28 mouse cellular contexts compared by ENCODE assay signal in the genomic region with DNA sequence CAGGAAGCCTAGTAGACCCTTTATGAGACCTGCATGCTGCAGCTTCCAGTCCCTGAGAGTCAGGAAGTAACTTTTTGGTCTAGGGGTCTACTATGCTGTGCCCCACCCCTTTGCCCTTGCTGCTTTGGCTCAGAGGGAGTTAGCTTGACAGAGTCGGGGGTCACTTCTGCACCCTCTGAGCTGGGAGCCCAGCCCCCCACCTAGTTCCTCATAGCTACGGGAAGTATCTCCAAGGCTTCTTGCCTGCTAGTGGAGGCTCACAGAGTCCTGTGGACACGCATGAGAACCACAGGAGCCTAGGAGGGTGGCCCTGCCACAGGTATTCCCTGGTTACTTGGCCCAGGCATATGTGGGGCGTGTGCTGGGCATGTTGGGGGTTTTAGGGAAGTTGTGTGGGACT. TPM values are rescaled to one million over a fixed set of nuclear protein-coding genes. Genes with fewer than 3 reads are reported as not detected.
DNase-seq lines count a peak whose midpoint lies in the region; ATAC-seq and TF ChIP-seq lines count a peak whose summit lies in the region.
"Had no signal": no experiment of that assay in that cellular context is flagged by ENCODE, and none has a peak within 500 bp of the region (broad histone marks: within the 10 kb centered on the region; RNA-seq: fewer than 3 reads in every experiment).

No protein-coding gene starts in this region.

- TF ChIP-seq POLR2A in bone marrow macrophage, adult 2 months (IDR thresholded peaks at IDR 0.05; ENCODE audit: borderline replicate concordance, low read depth, low read length), result no peak

- TF ChIP-seq CTCF in bone marrow macrophage, adult 2 months (IDR thresholded peaks at IDR 0.05; ENCODE audit: low read depth, low read length), result no peak

- no peaks in the 10 kb centered on the region for H3K36me3 ChIP-seq in liver, embryonic 13.5 days
- no peaks in the 10 kb centered on the region for H3K36me3 ChIP-seq in liver, embryonic 12.5 days
- no peaks in the 10 kb centered on the region for H3K36me3 ChIP-seq in forebrain, embryonic 13.5 days (ENCODE audit: poor library complexity, severe bottlenecking)
- H3K36me3 ChIP-seq: embryonic facial prominence, embryonic 15.5 days; kidney, embryonic 15.5 days; midbrain, embryonic 13.5 days; neural tube, embryonic 12.5 days; stomach, embryonic 15.5 days had no signal

- no peaks in the 10 kb centered on the region for H3K9me3 ChIP-seq in liver, embryonic 13.5 days (replicated peaks)
- H3K9me3 ChIP-seq in liver, embryonic 12.5 days (replicated peaks), result no peaks in the 10 kb centered on the region
- H3K9me3 ChIP-seq in forebrain, embryonic 13.5 days (replicated peaks), result no peaks in the 10 kb centered on the region
- H3K9me3 ChIP-seq: embryonic facial prominence, embryonic 15.5 days; kidney, embryonic 15.5 days; midbrain, embryonic 13.5 days; neural tube, embryonic 12.5 days; stomach, embryonic 15.5 days had no signal

- H3K4me3 ChIP-seq in liver, embryonic 13.5 days (replicated peaks), result no peak overlapping the region
- no peak overlapping the region for H3K4me3 ChIP-seq in liver, embryonic 12.5 days
- H3K4me3 ChIP-seq in bone marrow macrophage, adult 2 months (ENCODE audit: insufficient read depth, low read length), result peak overlapping the region; percentile 68
- H3K4me3 ChIP-seq in forebrain, embryonic 13.5 days, result no peak overlapping the region
- H3K4me3 ChIP-seq: embryonic facial prominence, embryonic 15.5 days; kidney, embryonic 15.5 days; midbrain, embryonic 13.5 days; neural tube, embryonic 12.5 days; stomach, embryonic 15.5 days had no signal

- H3K4me2 ChIP-seq in liver, embryonic 13.5 days, result no peak overlapping the region
- no peak overlapping the region for H3K4me2 ChIP-seq in liver, embryonic 12.5 days
- no peak overlapping the region for H3K4me2 ChIP-seq in forebrain, embryonic 13.5 days
- H3K4me2 ChIP-seq: embryonic facial prominence, embryonic 15.5 days; kidney, embryonic 15.5 days; midbrain, embryonic 13.5 days; neural tube, embryonic 12.5 days; stomach, embryonic 15.5 days had no signal

- ATAC-seq in liver, embryonic 13.5 days (ENCODE audit: low read depth), result no peak
- ATAC-seq in liver, embryonic 12.5 days, result no peak
- peak; percentile 17; the same call in 1 of the 2 replicates for ATAC-seq in megakaryocyte, adult 5-6 weeks (ENCODE audit: poor library complexity, severe bottlenecking)
- no peak for ATAC-seq in forebrain, embryonic 13.5 days
- ATAC-seq: forebrain, postnatal 0 days; hindbrain, embryonic 16.5 days; midbrain, embryonic 13.5 days had no signal

- DNase-seq in liver, embryonic 13.5 days, result no peak
- DNase-seq in B cell, adult 2 months, result peak; percentile 63 to 67
- DNase-seq in heart, adult 11 months, result no peak
- no peak for DNase-seq in layer of hippocampus, postnatal 14 days (ENCODE audit: low spot score in 2 of 2)
- DNase-seq: cerebellum, adult 9-11 months; embryo, embryonic 11 days; forebrain, postnatal 0 days; heart, postnatal 36 days; layer of hippocampus, postnatal 36 days; lung, postnatal 10 days; right cerebral cortex, adult 18-20 months; thymus, postnatal 14 days had no signal

- no peaks in the 10 kb centered on the region for H3K27me3 ChIP-seq in liver, embryonic 13.5 days
- H3K27me3 ChIP-seq in liver, embryonic 12.5 days (replicated peaks), result no peaks in the 10 kb centered on the region
- H3K27me3 ChIP-seq in forebrain, embryonic 13.5 days, result no peaks in the 10 kb centered on the region
- H3K27me3 ChIP-seq: embryonic facial prominence, embryonic 15.5 days; kidney, embryonic 15.5 days; midbrain, embryonic 13.5 days; neural tube, embryonic 12.5 days; stomach, embryonic 15.5 days had no signal

- 38% methylated on average over 4 of the region's 4 CpGs for WGBS in liver, embryonic 13.5 days (ENCODE audit: insufficient replicate concordance)
- 44% methylated on average over 4 of the region's 4 CpGs for WGBS in liver, embryonic 12.5 days (ENCODE audit: insufficient replicate concordance)
- 84% methylated on average over 4 of the region's 4 CpGs for WGBS in forebrain, embryonic 13.5 days

- 0 out of 2 replicates have a peak overlapping the region, but pooled peaks have one; percentile 20 for H3K27ac ChIP-seq in liver, embryonic 13.5 days
- H3K27ac ChIP-seq in liver, embryonic 12.5 days, result no peak overlapping the region; the same call in 1 of the 2 replicates
- H3K27ac ChIP-seq in bone marrow macrophage, adult 2 months (ENCODE audit: insufficient read depth, low read depth, low read length), result peak overlapping the region; percentile 88
- no peak overlapping the region for H3K27ac ChIP-seq in forebrain, embryonic 13.5 days
- H3K27ac ChIP-seq: embryonic facial prominence, embryonic 15.5 days; kidney, embryonic 15.5 days; midbrain, embryonic 13.5 days; neural tube, embryonic 12.5 days had no signal

- no peak overlapping the region for H3K9ac ChIP-seq in liver, embryonic 13.5 days
- no peak overlapping the region for H3K9ac ChIP-seq in liver, embryonic 12.5 days
- no peak overlapping the region for H3K9ac ChIP-seq in forebrain, embryonic 13.5 days
- H3K9ac ChIP-seq: embryonic facial prominence, embryonic 15.5 days; forebrain, postnatal 0 days; kidney, embryonic 15.5 days; midbrain, embryonic 13.5 days; neural tube, embryonic 12.5 days; stomach, embryonic 15.5 days had no signal

- peaks cover 53% of the 10 kb centered on the region for H3K4me1 ChIP-seq in liver, embryonic 13.5 days (replicated peaks)
- peaks cover 50% of the 10 kb centered on the region for H3K4me1 ChIP-seq in liver, embryonic 12.5 days
- H3K4me1 ChIP-seq in bone marrow macrophage, adult 2 months (ENCODE audit: control insufficient read depth, insufficient read depth, low read length), result peaks cover 54% of the 10 kb centered on the region
- H3K4me1 ChIP-seq in forebrain, embryonic 13.5 days, result no peaks in the 10 kb centered on the region

RNA-seq across cellular contexts. Expression of a gene that starts 13.2 kb away (rescaled TPM):
- polyA plus RNA-seq in liver, embryonic 13.5 days (2015; fragmentation: Nextera tagmentation; extraction: Ambion mirVana), result 13.1 and 14.8 TPM in 2 replicates
- polyA plus RNA-seq in liver, embryonic 12.5 days (2016; fragmentation: Nextera tagmentation; extraction: Ambion mirVana), result 20.5 and 24.6 TPM in 2 replicates
- polyA plus RNA-seq in bone marrow macrophage, adult 2 months (2012; ENCODE audit: insufficient read depth, insufficient read length, missing spikeins), result 326 and 363 TPM in 2 replicates
- total RNA-seq in megakaryocyte, adult 5-6 weeks (2015), result 141 and 152 TPM in 2 replicates
- total RNA-seq in megakaryocyte, adult 5-6 weeks (2017), result 211 and 245 TPM in 2 replicates
- 4.8 and 6.0 TPM in 2 replicates for polyA plus RNA-seq in forebrain, embryonic 13.5 days (2015; fragmentation: Nextera tagmentation; extraction: Ambion mirVana)
- 10 to 100 TPM; 18.1 to 22.4 TPM for total RNA-seq in layer of hippocampus, postnatal 14 days (2021)

RNA-seq across cellular contexts. Expression of a gene that starts 44.1 kb away (rescaled TPM):
- polyA plus RNA-seq in liver, embryonic 13.5 days (2015; fragmentation: Nextera tagmentation; extraction: Ambion mirVana), result 78.5 and 81.3 TPM in 2 replicates
- 76.9 and 79.5 TPM in 2 replicates for polyA plus RNA-seq in liver, embryonic 12.5 days (2016; fragmentation: Nextera tagmentation; extraction: Ambion mirVana)
- 3.3 and 8.0 TPM in 2 replicates for polyA plus RNA-seq in bone marrow macrophage, adult 2 months (2012; ENCODE audit: insufficient read depth, insufficient read length, missing spikeins)
- total RNA-seq in megakaryocyte, adult 5-6 weeks (2015), result 22.3 and 23.9 TPM in 2 replicates
- 8.2 and 8.4 TPM in 2 replicates for total RNA-seq in megakaryocyte, adult 5-6 weeks (2017)
- 4.4 and 4.6 TPM in 2 replicates for polyA plus RNA-seq in forebrain, embryonic 13.5 days (2015; fragmentation: Nextera tagmentation; extraction: Ambion mirVana)
- total RNA-seq in layer of hippocampus, postnatal 14 days (2021), result 10 to 100 TPM; 14.2 to 18.3 TPM

RNA-seq across cellular contexts. Expression of a gene that starts 49.7 kb away (rescaled TPM):
- 0.31 and 3.1 TPM in 2 replicates for polyA plus RNA-seq in liver, embryonic 13.5 days (2015; fragmentation: Nextera tagmentation; extraction: Ambion mirVana)
- not detected in 2 replicates for polyA plus RNA-seq in liver, embryonic 12.5 days (2016; fragmentation: Nextera tagmentation; extraction: Ambion mirVana)
- 8.7 and 11.2 TPM in 2 replicates for polyA plus RNA-seq in bone marrow macrophage, adult 2 months (2012; ENCODE audit: insufficient read depth, insufficient read length, missing spikeins)
- total RNA-seq in megakaryocyte, adult 5-6 weeks (2015), result 10.2 TPM in 1 of 2 replicates, not detected in the other
- 35.6 TPM in 1 of 2 replicates, not detected in the other for total RNA-seq in megakaryocyte, adult 5-6 weeks (2017)
- polyA plus RNA-seq in forebrain, embryonic 13.5 days (2015; fragmentation: Nextera tagmentation; extraction: Ambion mirVana), result not detected in 2 replicates
- not detected for total RNA-seq in layer of hippocampus, postnatal 14 days (2021)
- total RNA-seq: forebrain, postnatal 0 days; heart, postnatal 36 days; left cerebral cortex, postnatal 14 days; liver, adult 2 months had no signal
- polyA plus RNA-seq: forebrain, postnatal 0 days; gonadal fat pad, adult 2 months; heart, embryonic 14.5 days; intestine, embryonic 16.5 days; large intestine, adult 2 months; liver, adult 2 months; midbrain, embryonic 13.5 days; neural tube, embryonic 12.5 days had no signal

RNA-seq across cellular contexts. Expression of a gene that starts 59.0 kb away (rescaled TPM):
- 4.2 and 4.9 TPM in 2 replicates for polyA plus RNA-seq in liver, embryonic 13.5 days (2015; fragmentation: Nextera tagmentation; extraction: Ambion mirVana)
- polyA plus RNA-seq in liver, embryonic 12.5 days (2016; fragmentation: Nextera tagmentation; extraction: Ambion mirVana), result 4.7 and 5.7 TPM in 2 replicates
- 13.2 and 28.0 TPM in 2 replicates for polyA plus RNA-seq in bone marrow macrophage, adult 2 months (2012; ENCODE audit: insufficient read depth, insufficient read length, missing spikeins)
- 16.2 and 20.2 TPM in 2 replicates for total RNA-seq in megakaryocyte, adult 5-6 weeks (2015)
- total RNA-seq in megakaryocyte, adult 5-6 weeks (2017), result 9.9 and 15.3 TPM in 2 replicates
- polyA plus RNA-seq in forebrain, embryonic 13.5 days (2015; fragmentation: Nextera tagmentation; extraction: Ambion mirVana), result 14.4 and 14.5 TPM in 2 replicates
- total RNA-seq in layer of hippocampus, postnatal 14 days (2021), result 10 to 100 TPM; 37.0 to 40.1 TPM

Comparison
In these comparisons a context has a peak if more than half of its experiments do, and no peak if none do; other contexts are left out.
1. H3K27ac ChIP-seq: peak in liver, embryonic 13.5 days (single experiment) and bone marrow macrophage, adult 2 months (single experiment); none in liver, embryonic 12.5 days (single experiment) and forebrain, embryonic 13.5 days (single experiment).
2. DNase-seq: peak in B cell, adult 2 months (2 of 2); none in liver, embryonic 13.5 days (single experiment), heart, adult 11 months (single experiment) and layer of hippocampus, postnatal 14 days (0 of 2).
3. RNA of a gene that starts 13.2 kb away (polyA plus RNA-seq): 326 to 363 TPM in bone marrow macrophage, adult 2 months; 20.5 to 24.6 TPM in liver, embryonic 12.5 days, 13.1 to 14.8 TPM in liver, embryonic 13.5 days and 4.8 to 6.0 TPM in forebrain, embryonic 13.5 days; every median in the first group is over 10 times any median in the second.